In the genomic region with DNA sequence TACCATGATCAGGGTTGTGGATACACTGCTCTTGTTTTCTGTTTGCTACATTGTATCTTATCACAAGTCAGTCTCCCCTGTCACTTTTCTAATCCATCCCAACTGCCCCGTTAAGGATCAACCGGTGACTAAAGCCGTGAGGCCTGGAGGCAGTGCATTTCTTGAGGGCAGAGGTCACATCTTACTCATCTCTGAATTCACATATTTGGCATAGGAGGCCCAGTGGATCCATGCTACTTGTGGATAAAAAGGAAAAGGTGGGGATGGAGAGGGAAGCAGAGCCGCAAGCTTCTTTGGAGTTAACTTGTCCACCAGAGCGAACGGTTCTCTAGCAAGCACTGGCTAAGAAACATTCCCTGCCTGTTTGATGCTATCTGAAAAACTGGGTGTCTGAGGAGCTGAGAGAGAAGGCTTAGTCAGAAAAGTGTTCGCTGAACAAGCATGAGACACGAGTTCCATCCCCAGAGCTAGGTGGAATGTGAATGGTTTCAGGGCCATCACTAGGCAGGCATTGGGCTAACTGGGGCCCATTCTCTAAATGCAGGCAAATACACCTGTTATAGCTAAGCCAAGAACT, we compare ENCODE assay signal across 9 mouse cellular contexts.
DNase-seq lines count a peak whose midpoint lies in the region; ATAC-seq and TF ChIP-seq lines count a peak whose summit lies in the region.
"Had no signal": no experiment of that assay in that cellular context is flagged by ENCODE, and none has a peak within 500 bp of the region (broad histone marks: within the 10 kb centered on the region; RNA-seq: fewer than 3 reads in every experiment).

No protein-coding gene starts in this region.

- H3K36me3 ChIP-seq in heart, adult 2 months (ENCODE audit: control insufficient read depth, insufficient read depth, low read length) = no peaks in the 10 kb centered on the region
- no peaks in the 10 kb centered on the region for H3K36me3 ChIP-seq in intestine, embryonic 15.5 days
- no peaks in the 10 kb centered on the region for H3K36me3 ChIP-seq in stomach, embryonic 15.5 days
- H3K36me3 ChIP-seq: heart, embryonic 15.5 days had no signal

- H3K9me3 ChIP-seq in intestine, embryonic 15.5 days = no peaks in the 10 kb centered on the region
- no peaks in the 10 kb centered on the region for H3K9me3 ChIP-seq in stomach, embryonic 15.5 days
- H3K9me3 ChIP-seq: heart, embryonic 15.5 days had no signal

- no peak for ATAC-seq in intestine, embryonic 15.5 days
- ATAC-seq in stomach, embryonic 15.5 days (ENCODE audit: insufficient read depth, low FRiP score, low read depth) = no peak

- TF ChIP-seq POLR2A in heart, adult 2 months (IDR thresholded peaks at IDR 0.05; ENCODE audit: insufficient read depth, low read depth, low read length) = no peak

- H3K4me3 ChIP-seq in heart, adult 2 months = no peak overlapping the region
- no peak overlapping the region for H3K4me3 ChIP-seq in layer of hippocampus, adult 2 months
- H3K4me3 ChIP-seq in intestine, embryonic 15.5 days (replicated peaks) = no peak overlapping the region
- H3K4me3 ChIP-seq in stomach, embryonic 15.5 days (replicated peaks) = no peak overlapping the region
- H3K4me3 ChIP-seq: heart, embryonic 15.5 days had no signal

- no peak overlapping the region for H3K4me2 ChIP-seq in intestine, embryonic 15.5 days (replicated peaks)
- H3K4me2 ChIP-seq in stomach, embryonic 15.5 days = no peak overlapping the region
- H3K4me2 ChIP-seq: heart, embryonic 15.5 days had no signal

- H3K27ac ChIP-seq in heart, adult 2 months = peak overlapping the region; percentile 70
- 0 out of 2 replicates have a peak overlapping the region, but pooled peaks have one; percentile 39 for H3K27ac ChIP-seq in layer of hippocampus, adult 2 months
- H3K27ac ChIP-seq in intestine, embryonic 15.5 days = 0 out of 2 replicates have a peak overlapping the region, but pooled peaks have one; percentile 49
- peak overlapping the region; percentile 23; the same call in 1 of the 2 replicates for H3K27ac ChIP-seq in stomach, embryonic 15.5 days
- H3K27ac ChIP-seq: heart, embryonic 15.5 days; liver, embryonic 14.5 days had no signal

- intact Hi-C loops in heart, adult 2 months (cut with DNase I) = no loop called here
- intact Hi-C loops in heart, postnatal 36 days (cut with DNase I) = no loop called here

- no peaks in the 10 kb centered on the region for H3K27me3 ChIP-seq in heart, adult 2 months (ENCODE audit: control insufficient read depth, insufficient read depth, low read length)
- H3K27me3 ChIP-seq in intestine, embryonic 15.5 days (replicated peaks) = no peaks in the 10 kb centered on the region
- no peaks in the 10 kb centered on the region for H3K27me3 ChIP-seq in stomach, embryonic 15.5 days (replicated peaks)
- H3K27me3 ChIP-seq: heart, embryonic 15.5 days had no signal

- TF ChIP-seq CTCF in heart, adult 2 months (IDR thresholded peaks at IDR 0.05) = no peak
- no peak for TF ChIP-seq CTCF in layer of hippocampus, adult 2 months (conservative IDR thresholded peaks at IDR 0.05)

- H3K4me1 ChIP-seq in heart, adult 2 months (ENCODE audit: control insufficient read depth, insufficient read depth, low read length) = peaks cover 31% of the 10 kb centered on the region
- H3K4me1 ChIP-seq in intestine, embryonic 15.5 days (replicated peaks) = peaks cover 48% of the 10 kb centered on the region
- peaks cover 14% of the 10 kb centered on the region; the same call in 1 of the 2 replicates for H3K4me1 ChIP-seq in stomach, embryonic 15.5 days

- no peak for TF ChIP-seq EP300 in heart, adult 2 months (IDR thresholded peaks at IDR 0.05; ENCODE audit: insufficient read depth, low read depth, low read length)

- H3K79me2 ChIP-seq in heart, adult 2 months (replicated peaks; ENCODE audit: control insufficient read depth, insufficient read depth, low read length) = no peaks in the 10 kb centered on the region

- no peak overlapping the region for H3K9ac ChIP-seq in heart, adult 2 months (ENCODE audit: low read depth, low read length)
- no peak overlapping the region for H3K9ac ChIP-seq in intestine, embryonic 15.5 days
- H3K9ac ChIP-seq in stomach, embryonic 15.5 days = no peak overlapping the region
- H3K9ac ChIP-seq: heart, embryonic 15.5 days; liver, embryonic 14.5 days had no signal

- 70% methylated on average over 8 of the region's 8 CpGs for WGBS in heart, adult 2 months
- WGBS in intestine, embryonic 15.5 days = 63% methylated on average over 8 of the region's 8 CpGs
- 63% methylated on average over 8 of the region's 8 CpGs for WGBS in stomach, embryonic 15.5 days

- DNase-seq in heart, adult 2 months = no peak
- no peak for DNase-seq in heart, postnatal 36 days
- no peak for DNase-seq in layer of hippocampus, adult 2 months (ENCODE audit: low spot score in 2 of 2)
- no peak for DNase-seq in layer of hippocampus, postnatal 36 days
- DNase-seq in frontal cortex, postnatal 25 days (ENCODE audit: low spot score in 2 of 2) = no peak
